Mouse (Mus musculus) stomach, postnatal 0 days (tissue): ENCODE measurements at regions not wholly inside any gene's neighbourhood (a gene's known extent, or its start where the extent isn't known, plus 50 kb on each side); places are given as distances from the start of the nearest gene placed in this dataset.
A peak's percentile ranks its signal among the peaks of the same experiment; 100 is the strongest.

Source experiments
- ATAC-seq: fragments of 200-750 bp; cut with Nextera tagmentation; 2 replicates; pipeline ENCODE4 v1.8.0; 2017; ENCODE audit not compliant: low FRiP score, low TSS enrichment
- DNase-seq: peaks from one replicate; pipeline ENCODE4 v3.0.0-alpha.2; 2016; ENCODE audit warnings: low spot score
- H3K27ac ChIP-seq: fragments of 300-500 bp; sonication (generic); replicated peaks from 2 replicates; pipeline ENCODE4 v1.5.1; 2014; ENCODE audit warnings: mild to moderate bottlenecking, control low read depth
- H3K27me3 ChIP-seq: fragments of 300-500 bp; sonication (generic); 2 replicates; pipeline ENCODE4 v1.6.1; 2014; ENCODE audit warnings: low read length; ENCODE audit not compliant: control insufficient read depth, insufficient read depth
- H3K36me3 ChIP-seq: fragments of 300-500 bp; sonication (generic); 2 replicates; pipeline ENCODE4 v1.6.1; 2014; ENCODE audit warnings: low read length, mixed read lengths; ENCODE audit not compliant: control insufficient read depth, insufficient read depth
- H3K4me1 ChIP-seq: fragments of 300-500 bp; sonication (generic); replicated peaks from 2 replicates; pipeline ENCODE4 v1.6.1; 2014; ENCODE audit warnings: antibody characterized with exemption; ENCODE audit not compliant: control insufficient read depth, insufficient read depth
- H3K4me2 ChIP-seq: fragments of 300-500 bp; sonication (generic); replicated peaks from 2 replicates; pipeline ENCODE4 v1.6.1; 2014; ENCODE audit warnings: low read depth, mild to moderate bottlenecking, control low read depth, moderate library complexity
- H3K4me3 ChIP-seq: fragments of 300-500 bp; sonication (generic); 2 replicates; pipeline ENCODE4 v1.5.1; 2014; ENCODE audit warnings: low read depth, low read length, control low read depth
- H3K9ac ChIP-seq: fragments of 300-500 bp; sonication (generic); 2 replicates; pipeline ENCODE4 v1.6.1; 2014; ENCODE audit warnings: mild to moderate bottlenecking, low read length, control low read depth, mixed read lengths
- H3K9me3 ChIP-seq: fragments of 300-500 bp; sonication (generic); 2 replicates; pipeline ENCODE4 v1.6.1; 2016; ENCODE audit warnings: low read length; ENCODE audit not compliant: control insufficient read depth
- CTCF ChIP-seq: IDR thresholded peaks from 2 replicates; pipeline ENCODE4 v1.5.1; 2016; ENCODE audit warnings: antibody characterized with exemption, low read depth, mild to moderate bottlenecking, moderate library complexity
- EP300 ChIP-seq: optimal IDR thresholded peaks from 2 replicates; pipeline ENCODE3; 2016; ENCODE audit warnings: antibody characterized with exemption
- WGBS: fragments of 180-500 bp; shearing (Covaris S2); extraction: QIAGEN DNeasy Blood & Tissue Kit; methylation state at CpG from one replicate; pipeline ENCODE4 v1.1.7; 2014; 5-methylcytosine and 5-hydroxymethylcytosine counted together

- Histone ChIP-seq H3K27ac (no peak overlapping the region), H3K4me2 (no peak overlapping the region), H3K9ac (no peak overlapping the region), H3K4me3 (no peak overlapping the region), H3K4me1 (no peaks in the 10 kb centered on the region), H3K9me3 (no peaks in the 10 kb centered on the region), H3K27me3 (no peaks in the 10 kb centered on the region), H3K36me3 (no peaks in the 10 kb centered on the region)
- ATAC-seq (no peak), DNase-seq (no peak)
- 87% methylated on average over 3 of the region's 3 CpGs for WGBS
- TF ChIP-seq EP300 (no peak), CTCF (no peak)
Measured at GRCm38 (mm10) chr1:73570944-73571343, 553.3 kb downstream of the Tns1 start.

GRCm38 (mm10) chr1:73566770-73567169 lies 551.1 kb upstream of the Tnp1 start:
- ATAC-seq (no peak), DNase-seq (no peak)
- TF ChIP-seq CTCF (no peak), EP300 (no peak)
- Histone ChIP-seq H3K36me3 (no peaks in the 10 kb centered on the region), H3K4me2 (no peak overlapping the region), H3K4me3 (no peak overlapping the region), H3K27ac (no peak overlapping the region), H3K27me3 (no peaks in the 10 kb centered on the region), H3K4me1 (no peaks in the 10 kb centered on the region), H3K9me3 (no peaks in the 10 kb centered on the region), H3K9ac (no peak overlapping the region)
- WGBS, result 75% methylated on average over 3 of the region's 3 CpGs

DNA sequence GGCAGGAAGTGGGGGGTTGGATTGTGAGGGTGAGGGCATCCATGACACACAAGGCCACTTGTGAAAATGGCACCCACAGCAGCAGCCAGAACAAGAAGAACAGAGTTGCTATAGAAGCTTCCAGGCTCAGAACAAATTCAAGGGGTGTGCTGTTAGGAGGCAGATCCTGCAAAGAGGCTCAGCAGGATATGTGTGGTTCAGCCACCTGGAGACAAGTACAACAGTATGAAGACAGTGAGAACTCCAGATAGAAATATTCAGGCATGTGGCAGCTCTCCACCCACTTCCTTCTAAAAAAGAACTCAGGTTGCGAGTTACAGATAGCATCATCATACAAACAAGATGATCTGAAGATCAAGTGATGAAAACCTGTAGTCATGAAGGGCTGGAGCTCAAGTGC lies 544.9 kb upstream of the Tnp1 start:
- no peak overlapping the region for H3K4me2 ChIP-seq
- no peaks in the 10 kb centered on the region for H3K36me3 ChIP-seq
- no peak overlapping the region for H3K9ac ChIP-seq
- WGBS, result 96% methylated on average over 1 of the region's 1 CpGs
- H3K4me1 ChIP-seq, result no peaks in the 10 kb centered on the region
- H3K27ac ChIP-seq, result no peak overlapping the region
- no peak overlapping the region for H3K4me3 ChIP-seq
- no peak for TF ChIP-seq CTCF
- no peak for TF ChIP-seq EP300
- no peak for DNase-seq
- H3K27me3 ChIP-seq, result no peaks in the 10 kb centered on the region
- no peak for ATAC-seq
- no peaks in the 10 kb centered on the region for H3K9me3 ChIP-seq

DNA sequence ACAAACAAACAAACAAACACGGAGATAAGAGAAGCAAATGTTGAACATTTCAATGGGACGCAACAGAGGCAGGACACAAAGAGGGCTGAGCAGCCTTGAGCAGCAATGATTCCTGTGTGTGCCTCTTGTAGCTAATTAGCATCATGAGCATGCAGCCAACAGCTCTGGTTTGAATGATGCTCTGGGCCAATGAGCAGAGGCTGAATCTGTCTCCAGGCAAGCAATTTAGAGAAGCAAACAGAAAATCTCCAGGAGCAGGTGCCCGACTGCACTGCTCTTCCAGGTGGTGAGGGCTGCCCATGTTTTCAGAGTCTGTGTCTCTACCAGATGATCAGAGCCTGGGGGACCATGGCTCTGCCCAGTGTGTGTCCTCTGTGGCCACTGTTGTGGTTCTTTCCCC lies 532.2 kb upstream of the Tnp1 start:
- 81% methylated on average over 3 of the region's 3 CpGs for WGBS

GRCm38 (mm10) chr1:73545401-73545800 lies 529.7 kb upstream of the Tnp1 start:
- Histone ChIP-seq H3K4me3 (no peak overlapping the region), H3K36me3 (no peaks in the 10 kb centered on the region), H3K9me3 (no peaks in the 10 kb centered on the region), H3K4me2 (no peak overlapping the region), H3K27me3 (no peaks in the 10 kb centered on the region), H3K9ac (no peak overlapping the region), H3K27ac (0 out of 2 replicates have a peak overlapping the region, but pooled peaks have one; percentile 18), H3K4me1 (no peaks in the 10 kb centered on the region)
- DNase-seq (no peak), ATAC-seq (no peak)
- TF ChIP-seq EP300 (no peak), CTCF (no peak)
- WGBS, result 56% methylated on average over 6 of the region's 6 CpGs

More for the DNA sequence above, 532.2 kb upstream of the Tnp1 start:
- Histone ChIP-seq H3K4me1 (no peaks in the 10 kb centered on the region), H3K9ac (no peak overlapping the region), H3K9me3 (no peaks in the 10 kb centered on the region), H3K4me2 (no peak overlapping the region), H3K27me3 (no peaks in the 10 kb centered on the region), H3K4me3 (no peak overlapping the region), H3K27ac (no peak overlapping the region), H3K36me3 (no peaks in the 10 kb centered on the region)
- no peak for ATAC-seq
- no peak for DNase-seq
- TF ChIP-seq CTCF, result no peak
- no peak for TF ChIP-seq EP300

DNA sequence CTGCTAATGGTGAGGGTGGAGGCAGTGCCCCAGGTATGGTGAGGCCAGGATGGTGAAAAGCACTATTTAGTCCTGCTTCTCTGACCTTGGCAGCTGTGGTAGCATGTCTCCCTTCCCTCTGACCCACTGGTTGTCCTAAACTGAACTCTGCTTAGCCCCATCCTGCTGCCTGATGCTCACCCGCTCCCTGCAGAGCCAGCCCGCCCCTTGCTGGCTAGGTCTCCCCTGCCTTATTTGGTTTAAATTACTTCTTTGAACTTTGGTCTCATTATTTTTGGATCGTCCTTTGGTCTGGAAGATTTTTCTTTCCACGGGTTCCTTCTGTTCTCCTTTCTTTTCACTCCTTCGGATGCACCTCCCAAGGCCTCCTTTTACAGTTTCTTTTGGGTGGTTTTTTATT lies 525.7 kb upstream of the Tnp1 start:
- Histone ChIP-seq H3K36me3 (no peaks in the 10 kb centered on the region), H3K4me2 (no peak overlapping the region), H3K4me1 (no peaks in the 10 kb centered on the region), H3K27me3 (no peaks in the 10 kb centered on the region), H3K4me3 (no peak overlapping the region), H3K9me3 (no peaks in the 10 kb centered on the region), H3K9ac (no peak overlapping the region), H3K27ac (no peak overlapping the region)
- TF ChIP-seq EP300, result no peak
- no peak for TF ChIP-seq CTCF
- 32% methylated on average over 5 of the region's 5 CpGs for WGBS
- DNase-seq (no peak), ATAC-seq (no peak)
